Mouse (Mus musculus) CH12.LX (cell line): ENCODE results near the gene Nup88. TPM values are rescaled to one million over a fixed set of nuclear protein-coding genes. Genes with fewer than 3 reads are reported as not detected.

Source experiments
- DNase-seq: peaks from one replicate; pipeline ENCODE4 v3.0.0-alpha.2; 2013; ENCODE audit errors: extremely low read depth
- H3K27ac ChIP-seq: 2 replicates; pipeline ENCODE4 v1.5.1; 2012; ENCODE audit warnings: low read depth, mild to moderate bottlenecking, control low read depth, moderate library complexity; ENCODE audit not compliant: insufficient read depth
- H3K27me3 ChIP-seq: replicated peaks from 2 replicates; pipeline ENCODE3; 2012; ENCODE audit warnings: inconsistent platforms
- H3K36me3 ChIP-seq, 2 experiments: replicated peaks in 1 of 2; 2 replicates each; pipeline versions ENCODE3 to v1.6.1; 2012; ENCODE audit warnings: inconsistent platforms in 1 of 2, low read length in 1 of 2, mild to moderate bottlenecking in 1 of 2, mixed read lengths in 1 of 2, moderate library complexity in 1 of 2; ENCODE audit not compliant: control insufficient read depth in 1 of 2, insufficient read depth in 1 of 2
- H3K4me1 ChIP-seq, 2 experiments: 2 replicates each; pipeline ENCODE4 v1.6.1; 2012; ENCODE audit warnings: inconsistent platforms in 1 of 2, moderate library complexity in 1 of 2; ENCODE audit not compliant: insufficient read depth in 2 of 2, control insufficient read depth in 1 of 2
- H3K4me2 ChIP-seq: 2 replicates; pipeline ENCODE4 v1.6.1; 2012; ENCODE audit warnings: low read depth, mild to moderate bottlenecking, control low read depth; ENCODE audit not compliant: poor library complexity, insufficient read depth, severe bottlenecking
- H3K4me3 ChIP-seq, 3 experiments: fragments of 150-350 bp in 1 of 3; sonication (generic) in 1 of 3; replicated peaks in 1 of 3; 2 replicates each; pipeline versions ENCODE3 to v1.5.1; 2011 to 2012; ENCODE audit warnings: low read depth in 2 of 3, low read length in 2 of 3, mild to moderate bottlenecking in 2 of 3, moderate library complexity in 2 of 3, control low read depth in 1 of 3, improper control_type of control experiment in 1 of 3, inconsistent platforms in 1 of 3, mixed read lengths in 1 of 3; ENCODE audit not compliant: poor library complexity in 1 of 3
- H3K79me2 ChIP-seq: replicated peaks from 2 replicates; pipeline ENCODE4 v1.6.1; 2012; ENCODE audit warnings: mild to moderate bottlenecking, moderate library complexity; ENCODE audit not compliant: control insufficient read depth, poor library complexity, insufficient read depth, severe bottlenecking; ENCODE audit errors: extremely low read depth
- H3K9ac ChIP-seq: 2 replicates; pipeline ENCODE4 v1.6.1; 2012; ENCODE audit warnings: low read depth, mild to moderate bottlenecking, control low read depth, moderate library complexity; ENCODE audit not compliant: insufficient read depth
- H3K9me3 ChIP-seq: replicated peaks from 2 replicates; pipeline ENCODE3; 2012; ENCODE audit warnings: low read length, inconsistent platforms, mixed read lengths
- BHLHE40 ChIP-seq: IDR thresholded peaks from 2 replicates; pipeline ENCODE4 v1.6.1; 2011; ENCODE audit warnings: mild to moderate bottlenecking, low read depth, low read length, improper control_type of control experiment
- CHD2 ChIP-seq: IDR thresholded peaks from 2 replicates; pipeline ENCODE4 v1.6.1; 2011; ENCODE audit warnings: low read length, improper control_type of control experiment
- CTCF ChIP-seq, 2 experiments: IDR thresholded peaks in 1 of 2; conservative IDR thresholded peaks in 1 of 2; 2 replicates each; pipeline ENCODE4 v1.5.1; 2011 to 2012; ENCODE audit warnings: low read depth in 2 of 2, low read length in 2 of 2, improper control_type of control experiment in 1 of 2, inconsistent platforms in 1 of 2, mild to moderate bottlenecking in 1 of 2, moderate library complexity in 1 of 2
- ETS1 ChIP-seq: conservative IDR thresholded peaks from 2 replicates; pipeline ENCODE4 v1.6.1; 2012; ENCODE audit warnings: low read depth, mild to moderate bottlenecking, inconsistent platforms, low read length, improper control_type of control experiment, moderate library complexity
- JUN ChIP-seq: IDR thresholded peaks from 2 replicates; pipeline ENCODE4 v1.6.1; 2011; ENCODE audit warnings: low read depth, mild to moderate bottlenecking, low read length, improper control_type of control experiment, moderate library complexity; ENCODE audit not compliant: insufficient read depth
- KAT2A ChIP-seq: IDR thresholded peaks from 2 replicates; pipeline ENCODE4 v1.6.1; 2012; ENCODE audit warnings: low read length, improper control_type of control experiment, inconsistent platforms; ENCODE audit not compliant: insufficient replicate concordance
- MXI1 ChIP-seq: IDR thresholded peaks from 2 replicates; pipeline ENCODE4 v1.6.1; 2011; ENCODE audit warnings: mild to moderate bottlenecking, low read depth, low read length, improper control_type of control experiment
- MYC ChIP-seq: IDR thresholded peaks from 2 replicates; pipeline ENCODE4 v1.6.1; 2011; ENCODE audit warnings: low read depth, mild to moderate bottlenecking, improper control_type of control experiment, low read length
- POLR2A ChIP-seq: IDR thresholded peaks from 2 replicates; pipeline ENCODE4 v1.6.1; 2011; ENCODE audit warnings: low read depth, mild to moderate bottlenecking, improper control_type of control experiment, low read length
- RAD21 ChIP-seq: IDR thresholded peaks from 2 replicates; pipeline ENCODE4 v1.6.1; 2011; ENCODE audit warnings: low read depth, mild to moderate bottlenecking, low read length, improper control_type of control experiment, moderate library complexity
- SIN3A ChIP-seq: IDR thresholded peaks from 2 replicates; pipeline ENCODE4 v1.6.1; 2012; ENCODE audit warnings: low read length, improper control_type of control experiment, inconsistent platforms
- SMC3 ChIP-seq: IDR thresholded peaks from 2 replicates; pipeline ENCODE4 v1.6.1; 2011; ENCODE audit warnings: low read depth, low read length, improper control_type of control experiment
- ZKSCAN1 ChIP-seq: IDR thresholded peaks from 2 replicates; pipeline ENCODE4 v1.6.1; 2012; ENCODE audit warnings: low read depth, inconsistent platforms, low read length, improper control_type of control experiment, borderline replicate concordance
- dilution Hi-C: fragments of 300-500 bp; cut with MboI; formaldehyde crosslinking; loops from 2 replicates; pipeline ENCODE4 v1.14.3; 2020; ENCODE audit warnings: low sequenced_read_pairs; ENCODE audit not compliant: extremely low pct_unique_long_range_greater_than_20kb, extremely low pct_ligation_motif_present
- in situ Hi-C: fragments of 300-500 bp; cut with MboI; formaldehyde crosslinking; loops from 3 replicates; pipeline ENCODE4 v1.14.3; 2019; ENCODE audit warnings: low sequenced_read_pairs, low pct_ligation_motif_present, low pct_unique_long_range_greater_than_20kb, mixed read lengths
- polyA plus RNA-seq: library from polyadenylated mRNA; unstranded; fragments of >175 nt; gene quantifications from 2 replicates; pipeline ENCODE4 v1.2.1, GENCODE M21; 2012; ENCODE audit warnings: low read depth; ENCODE audit not compliant: insufficient read length
- total RNA-seq, 2 experiments: library from RNA; depleted of rRNA; stranded (reverse); fragments of 300-350 nt in 1 of 2; fragments of >200 nt in 1 of 2; gene quantifications; 2 replicates each; pipeline ENCODE4 v1.2.3; 2012 to 2014

Nup88 gene
- total and polyA plus RNA-seq, 3 experiments, result 125 to 208 (median 193) TPM

GRCm38 (mm10) chr11:70982557-70983228 is 12.9 kb upstream of the Nup88 start, which contains the start of gene C1qbp (continued):
- peak; percentile 93; the same call in 1 of the 2 replicates for TF ChIP-seq KAT2A
- TF ChIP-seq RAD21, result no peak
- TF ChIP-seq ZKSCAN1, result no peak
- peak; percentile 99 for TF ChIP-seq MXI1
- peak; percentile 73 to 94 for TF ChIP-seq CTCF (conservative IDR thresholded peaks at IDR 0.05 in 1 of 2, IDR thresholded peaks at IDR 0.05 in 1 of 2; ENCODE audit: low read depth in 2 of 2, low read length in 2 of 2)
- peak; percentile 91 for TF ChIP-seq POLR2A
- peak; percentile 96 for TF ChIP-seq MYC
- TF ChIP-seq SMC3, result peak; percentile 94

DNA sequence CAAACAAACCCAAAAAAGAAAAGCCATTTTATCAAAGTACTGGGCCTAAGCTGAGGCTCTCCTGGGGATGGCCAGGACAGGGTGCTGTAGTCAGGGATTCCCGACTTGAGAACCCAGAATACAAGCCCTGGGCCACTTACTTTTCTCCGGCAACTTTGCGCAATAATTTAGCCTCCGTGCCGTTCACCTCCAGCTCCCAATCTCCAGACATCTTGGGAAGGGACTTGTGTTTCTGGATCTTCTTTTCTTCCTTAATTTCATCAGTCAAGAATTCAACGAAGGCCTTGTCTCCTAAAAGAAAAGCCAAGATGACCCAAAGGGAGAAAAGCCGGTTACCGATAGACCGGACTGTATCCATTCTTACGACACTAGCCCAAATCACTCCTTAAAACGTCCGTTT is 12.3 kb upstream of the Nup88 start:
- H3K4me1 ChIP-seq, result peaks cover 16 to 36% of the 10 kb centered on the region in 2 experiments
- H3K9ac ChIP-seq, result peak overlapping the region; percentile 93
- no peak overlapping the region for H3K27ac ChIP-seq
- TF ChIP-seq SIN3A (0 out of 2 replicates have a peak, but pooled peaks have one; percentile 25), ZKSCAN1 (no peak), ETS1 (no peak)
- no peak for DNase-seq
- dilution Hi-C loops, result no loop called here
- peaks cover 41% of the 10 kb centered on the region for H3K79me2 ChIP-seq
- H3K9me3 ChIP-seq, result no peaks in the 10 kb centered on the region
- H3K27me3 ChIP-seq, result no peaks in the 10 kb centered on the region
- in situ Hi-C loops, result no loop called here
- H3K4me2 ChIP-seq, result peak overlapping the region; percentile 78
- peaks cover 63 to 77% of the 10 kb centered on the region in 2 experiments for H3K36me3 ChIP-seq
- peak overlapping the region; percentile 70 to 88 (median 84) for H3K4me3 ChIP-seq

DNA sequence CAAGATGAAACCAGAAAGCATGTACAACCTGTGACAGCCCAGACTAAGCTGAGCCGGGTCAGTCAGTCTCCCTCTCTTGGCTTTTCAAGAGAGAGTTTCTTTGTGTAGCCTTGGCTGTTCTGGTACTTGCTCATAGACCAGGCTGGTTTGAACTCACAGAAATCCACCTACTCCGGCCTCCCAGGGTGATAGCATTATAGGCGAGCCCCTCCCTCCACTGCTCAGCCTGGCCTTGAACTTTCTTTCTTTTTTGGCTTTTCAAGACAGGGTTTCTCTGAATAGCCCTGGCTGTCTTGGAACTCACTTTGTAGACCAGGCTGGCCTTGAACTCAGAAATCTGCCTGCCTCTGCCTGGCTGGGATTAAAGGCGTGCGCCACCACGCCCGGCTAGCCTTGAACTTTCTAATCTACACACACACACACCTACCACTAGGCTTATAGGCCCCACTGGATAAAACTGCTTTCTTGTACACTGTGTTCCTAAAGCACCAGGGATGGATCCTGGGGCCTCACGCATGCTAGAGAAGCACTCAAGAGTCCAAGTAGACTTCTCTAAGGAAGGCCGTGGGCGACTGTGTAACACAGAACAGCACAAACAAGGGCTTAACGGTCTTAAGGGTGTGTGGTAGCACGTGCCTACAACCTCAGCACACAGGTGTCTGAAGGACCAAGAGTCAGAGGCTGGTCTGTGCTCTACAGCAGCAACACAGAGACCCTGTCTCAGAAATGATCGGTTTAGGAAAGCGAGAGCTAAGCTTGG is 11.2 kb upstream of the Nup88 start:
- dilution Hi-C loops (no loop called here), in situ Hi-C loops (no loop called here)
- peak overlapping the region; percentile 18 to 84 (median 70) for H3K4me3 ChIP-seq
- peak overlapping the region; percentile 93 for H3K9ac ChIP-seq
- H3K27ac ChIP-seq, result peak overlapping the region; percentile 3; the same call in 1 of the 2 replicates
- H3K4me1 ChIP-seq, result peaks cover 16 to 36% of the 10 kb centered on the region in 2 experiments
- TF ChIP-seq CHD2 (no peak), BHLHE40 (peak; percentile 66), JUN (no peak)
- H3K4me2 ChIP-seq, result peak overlapping the region; percentile 78
- peaks cover 41% of the 10 kb centered on the region for H3K79me2 ChIP-seq
- peaks cover 62 to 77% of the 10 kb centered on the region in 2 experiments for H3K36me3 ChIP-seq
- H3K9me3 ChIP-seq, result no peaks in the 10 kb centered on the region
- no peaks in the 10 kb centered on the region for H3K27me3 ChIP-seq
- DNase-seq, result no peak
